Mouse (Mus musculus) inflammation-experienced regulatory T-cells, adult 16 weeks (primary cell): ENCODE results near the gene Bco2. TPM values are rescaled to one million over a fixed set of nuclear protein-coding genes. Genes with fewer than 3 reads are reported as not detected.

Source experiments
- polyA plus RNA-seq: library from polyadenylated mRNA; unstranded; fragments of 100-300 nt; shearing (Covaris generic); gene quantifications from one replicate; pipeline ENCODE4 v1.2.1, GENCODE M21; 2017

The Bco2 gene
- polyA plus RNA-seq, result 1.7 TPM

GRCm38 (mm10) chr9:50555094-50555446 lies at the start of gene Bco2:
Gene Bco2 (minus strand): TSS chr9:50555181.

DNA sequence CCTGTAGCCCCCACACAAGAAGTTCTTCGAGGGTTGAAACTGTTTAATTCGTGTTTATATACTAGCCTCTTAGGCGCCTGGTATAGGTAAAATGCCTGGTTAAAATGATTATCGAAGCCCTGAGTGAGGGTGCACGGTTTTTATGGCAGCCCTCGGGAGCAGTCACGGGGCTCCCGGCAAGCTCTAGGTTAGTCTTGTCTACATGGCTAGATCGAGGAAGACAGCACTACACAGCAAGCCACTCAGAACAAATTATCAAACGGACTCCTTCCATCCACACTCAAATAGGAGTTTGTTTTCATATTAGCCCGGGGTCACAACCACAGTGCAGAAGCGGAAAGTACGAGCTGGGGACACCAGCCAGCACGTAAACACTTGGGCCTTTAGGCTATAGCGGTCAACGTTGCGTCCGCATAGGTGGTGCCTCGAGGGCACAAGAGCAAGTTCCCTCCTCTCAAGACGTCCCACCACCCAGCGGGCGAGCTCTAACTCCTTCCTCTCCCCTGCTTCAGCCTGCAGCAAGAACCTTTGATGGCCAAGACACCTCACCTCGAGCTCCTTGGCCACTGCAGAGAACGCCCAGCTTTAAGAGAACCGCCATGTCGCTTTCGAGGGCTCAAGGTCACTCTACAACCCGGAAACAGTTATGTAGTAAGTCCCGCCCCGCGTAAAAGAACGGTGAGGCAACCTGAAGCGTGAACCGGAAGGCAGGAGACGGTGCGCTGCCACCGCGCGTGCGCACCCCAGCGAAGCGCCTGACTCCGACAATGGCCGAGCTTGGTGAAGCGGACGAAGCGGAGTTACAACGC lies 48.4 kb upstream of the Bco2 start, which contains the start of the genes Sdhd and Timm8b:
Sdhd (minus strand) TSS at position 624 of the 809 bp plus-strand sequence.
Timm8b (plus strand) TSS at position 722 of the 809 bp plus-strand sequence.

DNA sequence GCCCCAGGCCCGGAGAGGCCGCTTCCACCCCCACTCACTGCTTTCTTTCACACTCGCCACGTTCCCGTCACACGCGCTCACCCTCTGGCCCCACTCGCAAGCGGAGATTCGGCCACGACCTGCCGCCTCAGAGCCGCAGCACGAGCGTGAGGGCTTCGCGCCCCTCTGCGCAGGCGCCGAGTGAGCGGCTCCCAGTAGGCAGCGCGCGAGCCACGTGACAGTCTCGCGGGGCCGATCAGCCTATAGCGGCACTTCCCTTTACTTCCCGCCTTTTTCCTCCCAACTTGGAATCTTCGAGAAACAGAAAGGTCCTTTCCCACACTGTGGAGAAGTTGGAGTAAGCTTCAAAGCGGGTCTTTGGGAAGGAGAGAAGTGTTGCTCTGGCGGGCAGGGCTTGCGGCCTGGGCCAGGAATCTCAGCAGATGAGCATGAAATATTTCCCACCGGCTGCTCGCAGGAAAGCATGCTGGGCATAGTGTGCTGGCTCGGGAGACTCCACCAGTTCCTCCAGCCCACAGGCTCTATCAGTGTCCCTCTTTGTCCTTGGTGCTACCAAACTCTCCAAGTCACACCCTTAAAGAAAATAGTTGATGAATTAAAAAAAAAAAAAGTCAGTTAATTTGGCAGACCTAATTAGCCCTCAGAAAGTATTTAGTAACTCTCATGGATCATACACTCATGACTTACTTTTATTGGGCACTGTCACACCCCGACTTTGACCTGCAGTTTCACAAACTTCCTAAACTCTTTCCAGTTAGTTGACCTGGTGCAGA lies 6.3 kb upstream of the Bco2 start, which contains the start of gene Tex12:
Tex12 (minus strand) TSS at position 181 of the 773 bp plus-strand sequence.

GRCm38 (mm10) chr9:50554241-50555093 lies 514 bp downstream of the Bco2 start, which contains the start of gene Il18:
Gene Il18 (plus strand): TSS chr9:50554827.

GRCm38 (mm10) chr9:50528293-50528892 lies 26.6 kb downstream of the Bco2 start, which contains the start of gene Pts:
Gene Pts (minus strand): TSS chr9:50528724.

DNA sequence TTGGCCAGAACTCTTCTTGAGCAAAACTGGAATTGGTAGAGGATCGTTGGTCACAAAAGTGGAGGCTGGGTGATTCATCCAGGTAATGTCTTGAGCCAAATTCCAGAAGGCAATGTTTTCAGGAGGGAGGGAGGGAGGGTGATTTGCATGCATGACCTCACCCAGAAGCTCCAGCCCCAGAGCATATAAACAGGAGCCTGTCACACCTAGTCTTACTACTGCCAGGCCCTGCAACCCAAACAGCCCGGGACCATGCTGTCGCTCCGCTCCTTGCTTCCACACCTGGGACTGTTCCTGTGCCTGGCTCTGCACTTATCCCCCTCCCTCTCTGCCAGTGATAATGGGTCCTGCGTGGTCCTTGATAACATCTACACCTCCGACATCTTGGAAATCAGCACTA lies 60.7 kb downstream of the Bco2 start, which contains the start of gene Plet1:
Plet1 (plus strand) TSS at position 215 of the 400 bp plus-strand sequence.

Other genes with a start within 250 kb of the Bco2 start
- gene Rpl10-ps3, start 210.2 kb downstream of the Bco2 start, polyA plus RNA-seq, result 503 TPM
- gene Plet1, start 60.7 kb downstream of the Bco2 start, polyA plus RNA-seq, result not detected
- gene Pts, start 26.5 kb downstream of the Bco2 start, polyA plus RNA-seq, result 154 TPM
- gene Il18, start 354 bp downstream of the Bco2 start, polyA plus RNA-seq, result 7.0 TPM
- not detected for gene Tex12, start 6.1 kb upstream of the Bco2 start, polyA plus RNA-seq
- gene Sdhd, start 48.6 kb upstream of the Bco2 start, polyA plus RNA-seq, result 183 TPM
- 95.1 TPM for gene Timm8b, start 48.7 kb upstream of the Bco2 start, polyA plus RNA-seq
- gene Pih1d2, start 62.1 kb upstream of the Bco2 start, polyA plus RNA-seq, result 0.40 TPM
- gene Nkapd1, start 62.3 kb upstream of the Bco2 start, polyA plus RNA-seq, result 19.4 TPM
- 48.1 TPM for gene Dlat, start 104.6 kb upstream of the Bco2 start, polyA plus RNA-seq
- gene Dixdc1, start 184.3 kb upstream of the Bco2 start, polyA plus RNA-seq, result 0.33 TPM
- not detected for gene 2310030G06Rik, start 191.4 kb upstream of the Bco2 start, polyA plus RNA-seq
- gene Cryab, start 196.1 kb upstream of the Bco2 start, polyA plus RNA-seq, result not detected
- gene Hspb2, start 197.2 kb upstream of the Bco2 start, polyA plus RNA-seq, result not detected
- gene Fdxacb1, start 213.1 kb upstream of the Bco2 start, polyA plus RNA-seq, result 9.5 TPM
- 10.9 TPM for gene Alg9, start 219.8 kb upstream of the Bco2 start, polyA plus RNA-seq
- gene 1110032A03Rik, start 220.3 kb upstream of the Bco2 start, polyA plus RNA-seq, result 20.7 TPM